Comparison of ENCODE assay signal across 8 mouse cellular contexts in the genomic region with DNA sequence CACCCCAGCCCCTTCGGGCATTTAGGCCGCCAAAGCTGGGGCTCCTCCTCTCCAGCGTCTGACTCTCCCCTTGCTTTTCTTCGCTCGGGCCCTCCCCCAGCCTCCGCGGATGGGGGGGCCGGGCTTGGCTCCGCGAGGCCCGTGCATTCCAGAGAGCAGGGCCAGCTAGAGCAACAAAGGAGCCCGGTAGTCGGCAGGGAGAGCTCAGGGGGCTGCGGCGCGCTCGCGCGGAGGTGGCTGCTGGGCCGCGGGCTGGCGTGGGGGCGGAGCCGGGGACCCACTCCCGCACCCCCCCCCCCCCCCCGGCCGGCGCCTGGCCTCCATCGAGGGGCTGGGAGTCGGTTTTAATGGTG. TPM values are rescaled to one million over a fixed set of nuclear protein-coding genes. Genes with fewer than 3 reads are reported as not detected.
A peak's percentile ranks its signal among the peaks of the same experiment; 100 is the strongest.
DNase-seq lines count a peak whose midpoint lies in the region; ATAC-seq and TF ChIP-seq lines count a peak whose summit lies in the region.

Gene Smo, plus strand, starts transcription at position 168 of the 353 bp plus-strand sequence.

- DNase-seq in embryo, embryonic 9.5 days (ENCODE audit: extremely low spot score) = peak; percentile 96
- peak; percentile 81 to 84 for DNase-seq in heart, adult 18-20 months
- peak; percentile 68 for DNase-seq in kidney, adult 11 months
- DNase-seq in liver = peak; percentile 77
- DNase-seq in midbrain, postnatal 0 days (ENCODE audit: low spot score) = peak; percentile 81
- DNase-seq in thymus, postnatal 25 days = peak; percentile 83

- peak within 1 kb of the TSS; percentile 93 for H3K4me3 ChIP-seq in megakaryocyte, embryonic 14.5 days (replicated peaks)
- peak within 1 kb of the TSS; percentile 64 for H3K4me3 ChIP-seq in midbrain, postnatal 0 days (ENCODE audit: low read depth, low read length)

- ATAC-seq in megakaryocyte, adult 5-6 weeks (ENCODE audit: poor library complexity, severe bottlenecking) = no peak
- ATAC-seq in midbrain, postnatal 0 days (ENCODE audit: low FRiP score) = peak; percentile 87

- H3K36me3 ChIP-seq in megakaryocyte, embryonic 14.5 days (replicated peaks; ENCODE audit: low read length) = no peaks in the 10 kb centered on the region
- no peaks in the 10 kb centered on the region for H3K36me3 ChIP-seq in midbrain, postnatal 0 days (ENCODE audit: insufficient read depth, low read length)

- WGBS in midbrain, postnatal 0 days = 0% methylated on average over 13 of the region's 30 CpGs

- peak within 1 kb of the TSS; percentile 89 for H3K4me2 ChIP-seq in midbrain, postnatal 0 days (ENCODE audit: low read depth, low read length, poor library complexity, severe bottlenecking)

- peak within 1 kb of the TSS; percentile 60 for H3K27ac ChIP-seq in midbrain, postnatal 0 days (ENCODE audit: low read depth, low read length)

- peaks cover 78% of the 10 kb centered on the region for H3K27me3 ChIP-seq in megakaryocyte, embryonic 14.5 days (replicated peaks)
- H3K27me3 ChIP-seq in midbrain, postnatal 0 days (ENCODE audit: insufficient read depth, low read length) = no peaks in the 10 kb centered on the region

- peaks cover 21% of the 10 kb centered on the region for H3K4me1 ChIP-seq in megakaryocyte, embryonic 14.5 days
- no peaks in the 10 kb centered on the region for H3K4me1 ChIP-seq in midbrain, postnatal 0 days (ENCODE audit: insufficient read depth, low read length)

- peak within 1 kb of the TSS; percentile 61 for H3K9ac ChIP-seq in midbrain, postnatal 0 days (replicated peaks; ENCODE audit: low read length, poor library complexity, severe bottlenecking)

- TF ChIP-seq CTCF in midbrain, postnatal 0 days (IDR thresholded peaks at IDR 0.05) = no peak

- no peaks in the 10 kb centered on the region for H3K9me3 ChIP-seq in megakaryocyte, embryonic 14.5 days
- H3K9me3 ChIP-seq in midbrain, postnatal 0 days (ENCODE audit: low read length) = no peaks in the 10 kb centered on the region

RNA-seq across cellular contexts. Expression of gene Smo, which starts in this region (rescaled TPM):
- polyA plus RNA-seq in megakaryocyte, embryonic 14.5 days (2012; ENCODE audit: insufficient read depth, low replicate concordance) = 2.3 and 5.3 TPM in 2 replicates
- 2.6 and 4.3 TPM in 2 replicates for total RNA-seq in megakaryocyte, adult 5-6 weeks (2015)
- total RNA-seq in megakaryocyte, adult 5-6 weeks (2017) = 2.3 and 2.5 TPM in 2 replicates
- total RNA-seq in heart, adult 18-20 months (2021) = 1 to 10 TPM; 6.5 to 6.9 TPM
- 38.7 and 42.3 TPM in 2 replicates for total RNA-seq in midbrain, postnatal 0 days (2014; rRNA removed)
- polyA plus RNA-seq in midbrain, postnatal 0 days (2015; fragmentation: Nextera tagmentation; extraction: Ambion mirVana) = 7.2 and 7.8 TPM in 2 replicates
